Mouse (Mus musculus) lung, postnatal 4 days (tissue): Measurements from ENCODE around the gene Homer2.

Source experiments
- DNase-seq, 2 experiments: peaks; one replicate each; pipeline ENCODE4 v3.0.0; 2021

Gene Homer2

GRCm38 (mm10) chr7:81707471-81708140 lies at the start of gene Homer2:
Homer2 (minus strand) TSS chr7:81707527.
- DNase-seq = no peak

- no peak for DNase-seq
These were observed 40.6 kb upstream of the Homer2 start for GRCm38 (mm10) chr7:81747956-81748355.

- peak in 1 of 2 experiments; percentile 26 for DNase-seq
These were observed 36.8 kb upstream of the Homer2 start for GRCm38 (mm10) chr7:81744145-81744544.

GRCm38 (mm10) chr7:81740010-81740409 lies 32.7 kb upstream of the Homer2 start:
- no peak for DNase-seq

GRCm38 (mm10) chr7:81738720-81739385 lies 31.5 kb upstream of the Homer2 start:
- no peak for DNase-seq

- DNase-seq = no peak
These were observed 28.1 kb upstream of the Homer2 start for GRCm38 (mm10) chr7:81735300-81736048.

GRCm38 (mm10) chr7:81732183-81733089 lies 25.1 kb upstream of the Homer2 start:
- DNase-seq = no peak

- DNase-seq = no peak
These were observed 23.9 kb upstream of the Homer2 start for GRCm38 (mm10) chr7:81731181-81731651.

- DNase-seq = no peak
These were observed 22.5 kb upstream of the Homer2 start for GRCm38 (mm10) chr7:81729787-81730186.

- no peak for DNase-seq
These were observed 20.4 kb upstream of the Homer2 start for GRCm38 (mm10) chr7:81727716-81728115.

- DNase-seq = peak; percentile 20 to 34
These were observed 19.3 kb upstream of the Homer2 start for GRCm38 (mm10) chr7:81726728-81727005.

GRCm38 (mm10) chr7:81725986-81726727 lies 18.8 kb upstream of the Homer2 start:
- DNase-seq = no peak

GRCm38 (mm10) chr7:81723851-81724250 lies 16.5 kb upstream of the Homer2 start:
- no peak for DNase-seq

- DNase-seq = no peak
These were observed 13.9 kb upstream of the Homer2 start for GRCm38 (mm10) chr7:81721271-81721670.

- no peak for DNase-seq
These were observed 11.9 kb upstream of the Homer2 start for GRCm38 (mm10) chr7:81719216-81719661.

GRCm38 (mm10) chr7:81718657-81719056 lies 11.3 kb upstream of the Homer2 start:
- DNase-seq = no peak

- no peak for DNase-seq
These were observed 2.8 kb upstream of the Homer2 start for GRCm38 (mm10) chr7:81710166-81710565.

GRCm38 (mm10) chr7:81708165-81708564 lies 838 bp upstream of the Homer2 start:
- DNase-seq = no peak

GRCm38 (mm10) chr7:81706416-81707391 lies 623 bp downstream of the Homer2 start:
- peak; percentile 14 to 41 for DNase-seq

- no peak for DNase-seq
These were observed 1.3 kb downstream of the Homer2 start for GRCm38 (mm10) chr7:81706027-81706415.

GRCm38 (mm10) chr7:81698357-81698756 lies 9.0 kb downstream of the Homer2 start:
- no peak for DNase-seq
